Mouse (Mus musculus) E14TG2a.4 (cell line): ENCODE measurements around the gene Grm8.

Source experiments
- H3K27me3 ChIP-seq: 2 replicates; pipeline ENCODE4 v1.6.1; 2014; ENCODE audit warnings: low read length, control low read depth; ENCODE audit not compliant: insufficient read depth
- H3K36me3 ChIP-seq: 2 replicates; pipeline ENCODE4 v1.6.1; 2014; ENCODE audit warnings: low read length, control low read depth; ENCODE audit not compliant: insufficient read depth
- H3K4me1 ChIP-seq: replicated peaks from 2 replicates; pipeline ENCODE4 v1.6.1; 2014; ENCODE audit warnings: low read depth, low read length, control low read depth
- H3K4me3 ChIP-seq: replicated peaks from 2 replicates; pipeline ENCODE4 v1.5.1; 2014; ENCODE audit warnings: mild to moderate bottlenecking, low read length
- H3K9me3 ChIP-seq: 2 replicates; pipeline ENCODE4 v1.6.1; 2014; ENCODE audit warnings: low read length, control low read depth
- CTCF ChIP-seq: conservative IDR thresholded peaks from 2 replicates; pipeline ENCODE4 v1.5.1; 2014; ENCODE audit warnings: low read length
- NANOG ChIP-seq: IDR thresholded peaks from 2 replicates; pipeline ENCODE4 v1.6.1; 2014; ENCODE audit warnings: borderline replicate concordance, low read length, mixed read lengths
- POU5F1 ChIP-seq: IDR thresholded peaks from 2 replicates; pipeline ENCODE4 v1.6.1; 2014; ENCODE audit warnings: low read length, borderline replicate concordance

Grm8 gene

DNA sequence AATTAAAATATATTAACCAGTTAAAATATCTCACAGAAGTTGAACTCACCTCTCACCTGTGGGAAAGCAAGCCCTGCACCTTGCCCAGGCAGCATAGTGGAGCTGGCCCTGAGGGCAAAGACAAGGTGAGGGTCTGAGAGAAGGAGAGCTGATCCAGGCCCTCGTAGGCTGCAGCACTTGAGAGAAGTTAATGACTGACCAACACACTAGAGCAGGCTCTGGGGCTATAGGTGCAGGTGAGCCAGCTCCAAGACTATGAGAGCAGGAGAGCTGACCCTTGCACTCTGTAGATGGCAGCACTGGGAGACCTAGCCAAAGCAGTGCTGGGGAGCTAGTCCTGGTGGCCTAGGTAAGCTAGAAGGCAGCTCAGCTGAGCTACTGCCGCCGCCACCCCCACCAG, 499.1 kb downstream of the Grm8 start:
- Histone ChIP-seq H3K4me1 (no peaks in the 10 kb centered on the region), H3K36me3 (no peaks in the 10 kb centered on the region), H3K27me3 (no peaks in the 10 kb centered on the region), H3K9me3 (no peaks in the 10 kb centered on the region), H3K4me3 (no peak overlapping the region)
- TF ChIP-seq NANOG (no peak), POU5F1 (no peak), CTCF (no peak)

DNA sequence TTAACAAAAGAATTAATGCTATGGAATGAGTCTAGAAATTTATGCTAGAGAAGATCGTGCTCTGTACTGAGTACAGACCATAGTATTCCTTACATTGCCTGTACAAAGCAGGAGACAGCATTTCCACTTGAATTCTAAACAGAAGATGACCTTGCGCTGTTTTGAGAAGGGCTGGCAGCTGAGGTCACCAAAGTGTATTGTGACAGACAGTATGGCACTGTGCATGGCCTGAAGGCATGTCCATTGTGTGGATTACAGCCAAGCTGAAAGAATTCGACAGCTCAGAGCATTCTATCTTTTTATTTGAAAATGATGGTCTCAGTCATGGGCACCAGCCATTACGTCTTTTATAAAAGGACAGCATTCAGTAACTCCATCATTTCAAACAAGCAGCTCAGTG, 517.5 kb downstream of the Grm8 start:
- Histone ChIP-seq H3K4me1 (no peaks in the 10 kb centered on the region), H3K4me3 (no peak overlapping the region), H3K36me3 (no peaks in the 10 kb centered on the region), H3K27me3 (no peaks in the 10 kb centered on the region), H3K9me3 (no peaks in the 10 kb centered on the region)
- TF ChIP-seq POU5F1, result no peak
- TF ChIP-seq NANOG, result no peak
- TF ChIP-seq CTCF, result no peak

DNA sequence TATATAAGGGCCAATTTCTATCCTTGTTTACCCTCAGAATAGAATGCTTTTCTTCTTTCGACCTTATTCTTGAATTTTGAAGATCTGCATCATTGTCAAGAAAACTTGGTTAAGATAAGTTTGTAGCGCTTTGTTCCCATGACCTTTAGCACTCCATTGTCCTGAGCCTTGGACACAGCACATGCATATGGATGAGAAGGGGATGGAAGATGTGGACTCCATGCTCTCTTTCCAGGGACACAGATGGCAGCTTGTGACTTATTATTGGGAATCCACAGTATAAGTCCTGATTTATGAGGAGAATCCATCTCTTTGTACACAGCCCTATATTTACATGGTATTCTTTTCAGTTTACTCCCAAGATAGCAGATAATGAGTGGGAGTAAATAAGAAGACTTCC, 554.5 kb downstream of the Grm8 start:
- Histone ChIP-seq H3K36me3 (no peaks in the 10 kb centered on the region), H3K27me3 (no peaks in the 10 kb centered on the region), H3K4me1 (no peaks in the 10 kb centered on the region), H3K9me3 (no peaks in the 10 kb centered on the region), H3K4me3 (no peak overlapping the region)
- TF ChIP-seq NANOG, result no peak

DNA sequence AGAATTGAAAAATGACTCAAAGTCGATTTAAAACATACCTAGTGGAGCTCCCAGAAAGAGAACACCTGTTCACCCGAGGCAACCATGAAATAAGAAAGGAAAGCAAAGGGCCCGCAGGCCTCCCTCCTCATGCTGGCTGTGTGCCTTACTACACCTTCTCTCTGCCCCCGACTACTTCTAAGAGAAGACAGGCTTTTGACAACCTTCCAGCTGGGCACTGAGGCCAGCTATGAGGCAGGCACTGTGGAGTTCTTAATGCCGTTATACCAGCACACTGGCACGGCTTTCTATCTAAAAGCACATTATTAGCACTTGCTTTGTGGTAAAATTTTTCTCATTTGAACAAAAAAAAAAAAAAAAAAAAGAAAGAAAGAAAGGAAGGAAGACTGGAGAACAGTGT, 589.5 kb downstream of the Grm8 start:
- H3K4me1 ChIP-seq, result no peaks in the 10 kb centered on the region
- H3K27me3 ChIP-seq, result no peaks in the 10 kb centered on the region
- TF ChIP-seq NANOG (no peak), POU5F1 (no peak), CTCF (no peak)
- no peaks in the 10 kb centered on the region; the same call in 1 of the 2 replicates for H3K9me3 ChIP-seq
- H3K4me3 ChIP-seq, result no peak overlapping the region
- H3K36me3 ChIP-seq, result no peaks in the 10 kb centered on the region

DNA sequence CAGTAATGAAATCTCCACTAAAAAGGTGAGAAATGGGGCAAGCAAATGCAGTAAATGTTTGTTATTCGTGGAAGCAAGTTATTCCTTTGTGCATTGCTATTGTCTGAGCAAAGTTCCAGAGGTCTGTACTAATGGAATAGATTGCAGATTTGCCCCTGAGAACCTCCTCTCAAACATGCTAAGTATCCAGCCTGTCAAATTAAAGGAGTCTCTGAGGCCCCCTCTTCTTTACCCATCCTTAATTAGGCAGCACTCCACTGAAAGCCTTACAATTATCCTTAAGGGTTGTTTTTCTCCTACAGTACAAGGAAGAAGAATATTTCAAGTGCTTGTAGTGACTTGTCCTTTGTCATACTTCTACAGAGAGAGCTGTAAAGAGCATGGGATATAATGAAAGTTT, 617.4 kb downstream of the Grm8 start:
- TF ChIP-seq POU5F1, result no peak
- TF ChIP-seq CTCF, result no peak
- no peak for TF ChIP-seq NANOG
- H3K4me1 ChIP-seq, result no peaks in the 10 kb centered on the region
- H3K4me3 ChIP-seq, result no peak overlapping the region
- no peaks in the 10 kb centered on the region for H3K9me3 ChIP-seq
- H3K27me3 ChIP-seq, result no peaks in the 10 kb centered on the region
- H3K36me3 ChIP-seq, result no peaks in the 10 kb centered on the region

DNA sequence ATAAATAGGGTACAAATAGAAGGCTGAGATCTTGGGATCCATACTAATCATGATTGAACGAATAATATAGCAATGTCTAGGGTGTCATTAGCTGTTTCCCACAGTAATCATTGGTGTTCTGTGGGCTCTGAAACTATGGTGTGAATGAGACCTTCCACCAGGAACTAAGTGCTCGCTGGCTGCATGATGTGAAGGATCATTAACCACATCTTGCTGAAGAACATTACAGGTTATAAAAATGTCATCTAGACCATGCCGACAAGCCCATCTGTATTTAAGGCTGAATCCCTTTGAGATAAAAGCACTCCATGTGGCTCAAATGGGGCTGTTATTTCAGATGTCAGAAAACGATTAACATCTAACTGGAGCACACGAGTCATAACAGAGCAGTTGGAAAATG, 674.0 kb downstream of the Grm8 start:
- TF ChIP-seq NANOG (no peak), POU5F1 (no peak), CTCF (no peak)
- no peaks in the 10 kb centered on the region for H3K4me1 ChIP-seq
- H3K4me3 ChIP-seq, result no peak overlapping the region
- H3K9me3 ChIP-seq, result no peaks in the 10 kb centered on the region
- no peaks in the 10 kb centered on the region for H3K36me3 ChIP-seq
- no peaks in the 10 kb centered on the region for H3K27me3 ChIP-seq

DNA sequence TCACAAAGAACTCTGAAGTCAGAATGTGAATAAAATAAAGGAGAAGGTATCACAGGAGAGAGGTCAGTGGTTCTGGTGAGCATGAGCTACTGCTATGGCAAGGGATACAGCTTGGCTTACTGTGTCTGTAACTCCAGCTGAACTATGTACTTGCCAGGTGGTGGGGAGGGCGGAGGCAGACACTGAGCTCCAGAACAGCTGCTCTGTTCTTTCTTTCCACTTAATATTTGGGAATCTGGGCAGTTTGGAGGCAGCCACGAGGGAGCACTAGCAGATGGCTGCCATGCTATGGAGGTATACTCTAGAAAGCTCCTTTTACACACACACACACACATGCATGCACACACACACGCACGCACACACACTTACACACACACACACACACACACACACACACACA, 726.5 kb downstream of the Grm8 start:
- Histone ChIP-seq H3K36me3 (no peaks in the 10 kb centered on the region), H3K4me3 (no peak overlapping the region), H3K9me3 (no peaks in the 10 kb centered on the region), H3K27me3 (no peaks in the 10 kb centered on the region), H3K4me1 (no peaks in the 10 kb centered on the region)
- TF ChIP-seq NANOG (no peak), POU5F1 (no peak), CTCF (no peak)

DNA sequence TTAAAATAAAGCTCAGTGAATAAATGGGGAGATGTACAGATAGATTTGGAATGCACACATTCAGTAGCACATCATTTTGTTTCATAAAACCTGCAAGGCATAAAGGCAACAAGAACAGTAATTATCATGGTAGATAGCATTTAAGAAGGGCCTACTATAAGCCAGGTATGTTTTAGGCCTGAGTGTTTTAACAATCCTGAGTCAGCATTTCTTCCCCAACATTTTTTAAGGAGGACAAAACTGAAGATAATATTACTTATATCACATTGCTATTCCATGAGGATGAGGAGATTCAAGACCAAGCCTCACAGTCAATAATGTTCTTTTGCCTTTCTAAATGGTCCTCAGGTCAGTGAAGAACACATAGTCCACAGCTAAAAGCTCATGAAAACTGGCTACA, 762.6 kb downstream of the Grm8 start:
- Histone ChIP-seq H3K4me3 (no peak overlapping the region), H3K36me3 (no peaks in the 10 kb centered on the region), H3K27me3 (no peaks in the 10 kb centered on the region), H3K9me3 (no peaks in the 10 kb centered on the region), H3K4me1 (no peaks in the 10 kb centered on the region)
- no peak for TF ChIP-seq CTCF
- TF ChIP-seq NANOG, result no peak
- TF ChIP-seq POU5F1, result no peak

DNA sequence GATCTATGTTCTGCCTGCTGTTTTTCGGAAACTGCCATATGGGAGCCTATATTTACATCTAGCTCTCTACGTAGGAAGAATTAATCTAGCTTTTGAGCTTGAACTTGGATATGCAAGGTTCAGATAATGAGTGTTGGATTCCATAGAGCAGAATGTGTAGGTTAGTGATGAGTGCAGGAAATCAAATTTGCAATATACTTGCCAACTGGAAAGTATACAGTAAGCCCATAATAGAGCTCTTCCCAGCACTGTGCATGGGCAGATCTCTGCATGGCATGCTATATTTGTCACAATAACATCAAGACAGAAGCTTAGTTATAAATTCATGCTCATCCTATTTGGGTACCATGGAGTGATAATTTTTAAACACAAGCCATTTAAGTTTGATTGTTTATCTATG, 763.9 kb downstream of the Grm8 start:
- Histone ChIP-seq H3K9me3 (no peaks in the 10 kb centered on the region), H3K27me3 (no peaks in the 10 kb centered on the region), H3K36me3 (no peaks in the 10 kb centered on the region), H3K4me1 (no peaks in the 10 kb centered on the region), H3K4me3 (no peak overlapping the region)
- TF ChIP-seq POU5F1 (no peak), CTCF (no peak)
